Mouse (Mus musculus) adrenal gland, postnatal 10 days (tissue): ENCODE measurements at regions not wholly inside any gene's neighbourhood (a gene's known extent, or its start where the extent isn't known, plus 50 kb on each side); places are given as distances from the start of the nearest gene placed in this dataset.

ENCODE experiments used
- DNase-seq: peaks from one replicate; pipeline ENCODE4 v3.0.0; 2021; ENCODE audit warnings: mixed read lengths

DNA sequence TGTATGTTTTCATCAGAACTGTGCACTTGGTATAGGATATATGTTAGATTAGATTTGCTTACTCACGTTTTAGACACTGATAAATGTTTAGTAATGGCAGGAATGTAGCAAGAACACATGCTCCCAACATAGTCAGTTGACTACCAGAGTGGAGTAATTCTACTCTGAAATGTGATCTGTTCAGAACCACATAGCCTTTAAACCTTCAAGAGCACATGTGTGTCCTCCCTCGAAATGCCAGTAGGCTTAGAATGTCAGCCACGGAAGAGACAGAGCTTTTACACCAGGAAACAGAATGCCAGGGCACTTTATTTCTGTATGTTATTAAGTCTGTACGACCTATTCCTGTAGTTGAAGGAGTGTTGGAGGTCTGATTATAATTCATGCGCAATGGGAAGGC is 51.3 kb upstream of the Cd28 start:
- no peak for DNase-seq

DNA sequence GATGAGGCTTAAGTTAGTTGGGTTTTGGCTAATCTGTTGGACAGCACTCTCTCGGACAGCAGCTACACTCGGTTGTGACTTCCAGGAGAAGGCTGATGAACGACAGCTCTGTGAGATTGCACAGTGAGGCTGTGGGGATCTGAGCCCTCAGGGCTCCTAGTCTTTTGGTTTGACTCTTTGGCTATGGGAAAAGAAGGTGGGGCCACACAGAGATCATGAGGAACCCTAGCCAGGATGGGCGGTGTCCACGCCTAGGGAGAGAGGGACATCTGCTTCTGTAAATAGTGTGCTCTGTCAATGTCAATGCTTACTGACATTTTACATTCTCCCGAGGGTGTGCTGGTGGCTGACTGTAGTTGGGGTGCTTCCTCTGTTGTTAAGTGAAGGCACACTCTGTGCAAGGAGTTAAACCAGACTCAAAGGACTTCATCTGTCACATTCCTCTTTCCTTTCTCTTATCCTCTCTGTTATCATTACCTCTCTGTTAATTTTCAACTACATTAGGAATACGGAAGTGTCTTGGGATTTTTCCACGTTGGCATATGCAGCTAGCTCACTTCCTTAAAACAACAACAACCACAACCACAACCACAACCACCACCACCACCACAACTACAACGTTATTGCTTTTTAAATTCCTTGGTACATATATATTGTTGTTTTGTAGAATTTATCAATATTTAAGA is 54.2 kb upstream of the Cd28 start:
- DNase-seq: no peak

GRCm38 (mm10) chr1:60661857-60662256 is 54.7 kb upstream of the Cd28 start:
- no peak for DNase-seq

GRCm38 (mm10) chr1:60659604-60660003 is 57.0 kb upstream of the Cd28 start:
- DNase-seq: no peak

DNA sequence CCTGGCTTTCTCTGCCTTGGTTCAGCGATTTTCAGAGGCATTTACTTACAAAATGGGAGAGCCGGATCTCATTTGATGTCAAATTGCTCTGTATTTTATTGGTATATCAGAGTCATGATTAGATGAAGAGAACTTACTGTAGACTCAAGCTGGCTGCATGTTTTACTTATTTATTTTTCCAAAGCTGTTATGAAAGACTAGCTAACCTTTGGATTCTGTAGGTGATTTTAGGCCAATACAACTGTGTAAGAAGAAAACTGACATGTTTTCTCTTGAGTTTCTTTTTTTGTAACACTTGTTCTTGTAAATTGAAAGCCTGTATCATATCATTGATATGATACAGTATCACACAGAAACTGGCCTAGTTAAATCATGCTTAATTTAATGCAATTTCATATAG is 57.6 kb upstream of the Cd28 start:
- DNase-seq: no peak

DNA sequence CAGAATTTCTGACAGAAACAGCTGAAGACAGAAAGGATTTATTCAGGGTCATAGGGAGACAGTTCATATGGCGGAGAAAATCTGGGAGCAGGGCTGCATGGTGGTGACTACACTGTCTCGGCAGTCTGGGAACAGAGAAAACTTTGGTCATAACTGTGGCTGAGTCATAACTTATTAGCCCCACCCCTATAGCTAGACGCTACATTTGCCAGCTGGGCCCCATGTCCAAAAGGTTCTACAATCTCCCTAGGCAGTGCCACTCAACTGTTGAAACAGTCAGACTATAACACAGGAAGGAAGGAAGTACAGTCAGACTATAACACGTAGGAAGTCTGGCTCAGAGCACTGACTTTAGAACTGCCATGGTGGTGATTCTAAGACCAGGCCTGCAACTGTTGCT is 58.2 kb upstream of the Cd28 start:
- no peak for DNase-seq

GRCm38 (mm10) chr1:60657511-60657910 is 59.1 kb upstream of the Cd28 start:
- no peak for DNase-seq

DNA sequence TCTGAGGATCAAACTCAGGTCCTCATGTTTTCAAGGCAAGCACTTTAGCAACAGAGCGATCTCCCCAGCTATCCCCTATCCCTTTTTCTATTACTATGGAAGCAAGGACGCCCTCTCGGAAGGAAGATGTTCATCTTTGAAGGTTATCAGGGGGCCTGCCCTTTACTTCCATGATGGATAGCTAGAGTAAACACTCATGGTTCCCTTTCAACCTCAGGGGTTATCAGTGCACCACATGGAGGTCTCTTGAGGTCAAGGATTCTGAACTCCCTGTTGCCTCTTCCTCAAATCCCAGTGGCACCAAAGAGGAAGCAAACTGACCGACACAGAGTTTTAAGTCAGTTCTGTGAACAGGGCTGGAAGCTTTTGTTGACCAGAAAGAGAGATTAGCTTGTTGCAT is 59.6 kb upstream of the Cd28 start:
- no peak for DNase-seq

- DNase-seq: no peak
Measured at GRCm38 (mm10) chr1:60655691-60656595, 60.7 kb upstream of the Cd28 start.

GRCm38 (mm10) chr1:60655206-60655605 is 61.4 kb upstream of the Cd28 start:
- DNase-seq: no peak

DNA sequence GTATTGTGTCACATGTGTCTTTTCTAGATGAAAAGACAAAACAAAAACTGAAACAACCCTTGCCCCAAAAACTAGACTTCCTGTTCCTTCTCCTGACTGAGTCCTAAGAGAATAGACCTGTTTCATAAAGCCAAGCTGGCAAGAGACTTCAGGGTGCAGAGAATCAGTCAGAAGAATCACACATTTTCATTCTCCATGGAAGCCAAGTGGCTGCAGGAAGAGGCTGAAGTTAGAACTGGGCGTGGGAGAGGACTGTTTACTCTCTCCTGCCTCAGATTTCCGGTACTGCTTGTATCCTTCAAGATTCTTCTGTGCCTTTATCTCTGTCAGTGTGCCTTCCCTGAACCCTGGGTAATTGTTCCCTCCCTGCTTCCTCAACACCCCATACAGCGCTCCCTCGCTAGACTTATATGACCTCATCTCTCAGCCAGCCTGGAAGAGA is 64.0 kb upstream of the Cd28 start:
- no peak for DNase-seq

- DNase-seq: no peak
Measured at GRCm38 (mm10) chr1:60650158-60650557, 66.4 kb upstream of the Cd28 start.

DNA sequence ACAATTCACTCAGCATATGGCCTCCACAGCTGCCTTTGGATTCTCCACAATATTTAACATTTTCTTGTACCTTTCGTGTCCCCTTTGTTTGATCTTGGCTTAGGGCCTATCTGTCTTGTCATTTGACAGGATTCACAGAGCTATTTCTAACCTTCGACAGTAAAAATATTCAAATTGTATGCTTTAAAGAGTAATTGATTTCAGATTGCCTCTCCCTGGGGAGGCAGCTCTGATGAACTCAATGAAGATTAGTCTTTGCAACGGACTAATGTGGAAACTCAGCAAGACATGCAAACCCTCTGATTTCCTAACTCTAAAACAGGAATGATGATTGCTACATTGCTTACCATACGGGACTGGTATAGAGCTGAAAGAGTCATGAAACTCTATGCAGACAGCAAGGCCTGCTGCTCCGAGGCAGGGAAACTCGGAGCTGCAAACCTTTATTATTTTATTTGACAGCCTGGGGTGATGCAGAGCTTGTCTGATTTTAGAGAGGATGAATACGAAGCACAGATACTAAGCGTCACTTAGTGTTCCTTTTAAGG is 67.2 kb upstream of the Cd28 start:
- no peak for DNase-seq

DNA sequence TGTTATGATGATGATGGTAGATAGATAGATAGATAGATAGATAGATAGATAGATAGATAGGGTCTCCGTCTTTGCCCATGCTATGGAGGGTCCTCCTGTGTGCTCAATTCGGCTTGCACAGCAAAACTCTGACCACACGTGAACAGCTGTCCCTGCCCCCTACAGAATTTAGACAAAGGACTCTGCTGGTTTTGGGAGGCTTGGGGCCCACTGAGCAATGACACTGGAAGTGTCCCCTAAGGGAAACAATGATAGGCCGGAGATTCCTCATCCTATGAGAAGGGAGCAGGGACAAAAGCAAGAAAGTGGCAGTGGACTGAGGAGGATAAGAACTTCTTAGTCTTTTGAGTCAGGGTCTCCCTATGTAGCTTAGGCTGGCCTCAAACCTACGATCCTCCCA is 69.8 kb upstream of the Cd28 start:
- no peak for DNase-seq

DNA sequence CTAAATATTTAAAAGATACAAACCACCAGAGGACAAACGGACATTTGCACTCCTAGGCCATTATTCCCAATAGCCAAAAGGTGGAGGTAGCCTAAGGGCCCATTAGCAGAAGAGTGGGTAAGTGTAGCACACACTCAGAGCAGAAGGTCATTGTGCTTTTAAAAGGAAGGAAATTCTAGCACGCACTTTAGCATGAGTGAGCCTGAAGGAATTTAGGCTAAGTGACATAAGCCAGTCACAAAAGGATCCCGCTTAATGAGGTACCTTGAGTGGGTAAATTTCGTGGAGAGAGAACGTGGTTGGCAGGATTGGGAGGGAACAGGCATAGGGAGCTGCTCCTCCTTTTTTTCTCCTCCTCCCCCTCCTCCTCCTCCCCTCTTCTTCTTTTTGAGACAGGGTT is 70.4 kb upstream of the Cd28 start:
- DNase-seq: no peak

- DNase-seq: no peak
Measured at GRCm38 (mm10) chr1:60645176-60645575, 71.4 kb upstream of the Cd28 start.

DNA sequence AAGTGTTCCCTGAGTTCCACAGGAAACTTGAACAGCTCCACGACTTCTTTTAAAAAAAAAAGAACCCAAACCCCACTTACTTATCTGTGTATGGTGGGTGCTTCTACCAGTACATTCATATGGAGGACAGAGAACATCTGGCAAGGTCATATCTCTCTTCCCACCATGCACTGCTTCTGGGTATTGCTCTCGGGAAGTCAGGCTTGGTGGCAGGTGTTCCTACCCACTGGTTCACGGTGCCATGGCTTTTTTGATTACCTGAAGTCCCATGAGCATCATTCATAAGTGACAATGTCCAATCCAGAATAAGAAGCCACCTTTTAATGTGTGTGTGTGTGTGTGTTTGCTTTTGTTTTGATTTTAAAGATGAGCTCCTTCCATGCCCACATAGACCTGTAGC is 73.8 kb upstream of the Cd28 start:
- DNase-seq: no peak

- no peak for DNase-seq
Measured at GRCm38 (mm10) chr1:60642175-60642574, 74.4 kb upstream of the Cd28 start.

- DNase-seq: peak; percentile 33
Measured at GRCm38 (mm10) chr1:60641324-60641764, 74.4 kb upstream of the Raph1 start.

- DNase-seq: no peak
Measured at GRCm38 (mm10) chr1:60639536-60639935, 72.6 kb upstream of the Raph1 start.

- no peak for DNase-seq
Measured at GRCm38 (mm10) chr1:60639059-60639458, 72.2 kb upstream of the Raph1 start.

DNA sequence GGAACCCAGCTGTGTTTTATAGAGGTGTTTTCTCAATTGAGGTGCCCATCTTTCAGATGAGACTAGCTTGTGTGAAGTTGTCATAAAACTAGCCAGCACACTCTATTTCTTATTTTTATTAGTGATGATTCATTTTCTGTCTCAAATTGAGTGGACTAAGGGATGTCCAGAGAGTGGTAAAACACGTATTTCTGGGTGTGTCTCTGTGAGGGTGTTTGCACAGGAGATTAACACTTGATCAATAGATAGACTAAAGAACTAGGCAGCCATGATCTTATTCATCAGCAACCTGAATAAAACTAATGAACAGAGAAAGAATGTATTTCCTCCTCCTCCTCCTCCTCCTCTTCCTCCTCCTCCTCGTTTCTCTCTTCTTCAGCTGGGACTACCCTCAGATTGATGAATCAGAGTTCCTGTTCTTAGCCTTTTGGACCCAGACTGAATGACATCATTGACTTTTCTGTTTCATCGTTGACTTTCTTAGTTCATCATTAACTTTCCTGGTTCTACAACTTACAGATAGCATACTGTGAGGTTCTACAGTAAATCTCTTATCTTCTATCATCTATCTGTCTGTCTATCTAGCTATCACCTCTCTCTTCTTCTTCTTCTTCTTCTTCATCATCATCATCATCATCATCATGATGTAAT is 70.0 kb upstream of the Raph1 start:
- DNase-seq: no peak
